Mouse (Mus musculus) myocyte (in vitro differentiated cells): Measurements from ENCODE around the gene Cpne1. TPM values are rescaled to one million over a fixed set of nuclear protein-coding genes. Genes with fewer than 3 reads are reported as not detected.

Experiments used
- H3K27me3 ChIP-seq: one replicate; pipeline ENCODE4 v1.6.1; 2011; ENCODE audit not compliant: control insufficient read depth, insufficient read depth, insufficient read length
- H3K36me3 ChIP-seq: one replicate; pipeline ENCODE4 v1.6.1; 2011; ENCODE audit not compliant: control insufficient read depth, insufficient read depth
- H3K4me2 ChIP-seq: one replicate; pipeline ENCODE4 v1.6.1; 2011; ENCODE audit warnings: low read depth, control low read depth
- H3K4me3 ChIP-seq: one replicate; pipeline ENCODE4 v1.5.1; 2011; ENCODE audit warnings: mild to moderate bottlenecking, control low read depth, moderate library complexity
- H3K79me2 ChIP-seq: one replicate; pipeline ENCODE4 v1.6.1; 2011; ENCODE audit not compliant: control insufficient read depth, insufficient read depth
- H3ac ChIP-seq: one replicate; pipeline ENCODE4 v1.6.1; 2011; ENCODE audit not compliant: control insufficient read depth, insufficient read length
- CEBPB ChIP-seq: IDR thresholded peaks from 2 replicates; pipeline ENCODE4 v1.6.1; 2011; ENCODE audit warnings: mild to moderate bottlenecking, moderate library complexity; ENCODE audit not compliant: poor library complexity, insufficient read depth, severe bottlenecking
- E2F4 ChIP-seq: IDR thresholded peaks from one replicate; pipeline ENCODE4 v1.6.1; 2011; ENCODE audit warnings: mild to moderate bottlenecking, control low read depth, moderate library complexity; ENCODE audit not compliant: insufficient read depth
- MAX ChIP-seq: IDR thresholded peaks from one replicate; pipeline ENCODE4 v1.6.1; 2011; ENCODE audit warnings: low read depth, mild to moderate bottlenecking, control low read depth
- MYOD1 ChIP-seq, 3 experiments: IDR thresholded peaks; one replicate each; pipeline ENCODE4 v1.6.1; 2011; ENCODE audit warnings: control low read depth in 2 of 3, low read depth in 2 of 3, mild to moderate bottlenecking in 2 of 3, moderate library complexity in 1 of 3; ENCODE audit not compliant: insufficient read length in 2 of 3, control insufficient read depth in 1 of 3
- MYOG ChIP-seq, 3 experiments: IDR thresholded peaks; one replicate each; pipeline ENCODE4 v1.6.1; 2011; ENCODE audit warnings: control low read depth in 2 of 3, low read depth in 2 of 3, mild to moderate bottlenecking in 2 of 3; ENCODE audit not compliant: insufficient read length in 2 of 3, control insufficient read depth in 1 of 3, insufficient read depth in 1 of 3
- POLR2A ChIP-seq: IDR thresholded peaks from one replicate; pipeline ENCODE4 v1.6.1; 2011; ENCODE audit warnings: low read depth, mild to moderate bottlenecking, control low read depth, moderate library complexity; ENCODE audit not compliant: insufficient read length
- POLR2AphosphoS2 ChIP-seq: IDR thresholded peaks from one replicate; pipeline ENCODE4 v1.6.1; 2011; ENCODE audit warnings: low read depth, control low read depth; ENCODE audit not compliant: insufficient read length
- REST ChIP-seq: IDR thresholded peaks from one replicate; pipeline ENCODE4 v1.6.1; 2011; ENCODE audit warnings: mild to moderate bottlenecking, control low read depth, moderate library complexity; ENCODE audit not compliant: insufficient read depth, insufficient read length
- SRF ChIP-seq: IDR thresholded peaks from one replicate; pipeline ENCODE4 v1.6.1; 2011; ENCODE audit warnings: low read depth; ENCODE audit not compliant: control insufficient read depth, insufficient read length
- TCF12 ChIP-seq: IDR thresholded peaks from one replicate; pipeline ENCODE4 v1.6.1; 2011; ENCODE audit warnings: mild to moderate bottlenecking, control low read depth; ENCODE audit not compliant: poor library complexity, insufficient read depth, severe bottlenecking
- TCF3 ChIP-seq: IDR thresholded peaks from one replicate; pipeline ENCODE4 v1.6.1; 2011; ENCODE audit warnings: low read depth, control low read depth; ENCODE audit not compliant: insufficient read length
- USF1 ChIP-seq: IDR thresholded peaks from one replicate; pipeline ENCODE4 v1.6.1; 2011; ENCODE audit warnings: low read depth, mild to moderate bottlenecking, control low read depth, moderate library complexity
- polyA plus RNA-seq: library from polyadenylated mRNA; unstranded; fragments of >200 nt; fragmentation: generic; extraction: Trizol; gene quantifications from one replicate; pipeline ENCODE4 v1.2.1, GENCODE M21; 2012; ENCODE audit warnings: missing spikeins

The Cpne1 gene
- polyA plus RNA-seq, 1 experiment = 44.0 TPM

GRCm38 (mm10) chr2:156079183-156079560 lies 32.6 kb downstream of the Cpne1 start:
- Histone ChIP-seq H3K4me2 (no peak overlapping the region), H3K27me3 (no peaks in the 10 kb centered on the region), H3K79me2 (peaks cover 32% of the 10 kb centered on the region), H3K4me3 (no peak overlapping the region), H3K36me3 (peaks cover 14% of the 10 kb centered on the region), H3ac (no peak overlapping the region)
- TF ChIP-seq POLR2AphosphoS2 = no peak
- TF ChIP-seq TCF12 = no peak
- TF ChIP-seq USF1 = no peak
- no peak for TF ChIP-seq MAX
- no peak for TF ChIP-seq POLR2A
- no peak for TF ChIP-seq MYOG (IDR thresholded peaks at IDR 0.05; ENCODE audit: control insufficient read depth in 1 of 3, insufficient read depth in 1 of 3, insufficient read length in 2 of 3, low read depth in 2 of 3)
- TF ChIP-seq REST = no peak
- TF ChIP-seq CEBPB = no peak
- TF ChIP-seq SRF = no peak
- no peak for TF ChIP-seq MYOD1 (IDR thresholded peaks at IDR 0.05; ENCODE audit: control insufficient read depth in 1 of 3, insufficient read length in 2 of 3, low read depth in 2 of 3)
- no peak for TF ChIP-seq TCF3
- no peak for TF ChIP-seq E2F4

- no peaks in the 10 kb centered on the region for H3K27me3 ChIP-seq
- no peak for TF ChIP-seq USF1
- TF ChIP-seq SRF = no peak
- no peak overlapping the region for H3K4me2 ChIP-seq
- peaks cover 14% of the 10 kb centered on the region for H3K36me3 ChIP-seq
- H3ac ChIP-seq = no peak overlapping the region
- H3K4me3 ChIP-seq = no peak overlapping the region
- peaks cover 27% of the 10 kb centered on the region for H3K79me2 ChIP-seq
Measured at GRCm38 (mm10) chr2:156078421-156079182, 33.2 kb downstream of the Cpne1 start.

- Histone ChIP-seq H3K4me3 (no peak overlapping the region), H3K79me2 (peaks cover 16% of the 10 kb centered on the region), H3K36me3 (peaks cover 14% of the 10 kb centered on the region), H3ac (no peak overlapping the region), H3K27me3 (no peaks in the 10 kb centered on the region), H3K4me2 (no peak overlapping the region)
- TF ChIP-seq POLR2AphosphoS2 = no peak
- no peak for TF ChIP-seq REST
- no peak for TF ChIP-seq MYOG (IDR thresholded peaks at IDR 0.05; ENCODE audit: control insufficient read depth in 1 of 3, insufficient read depth in 1 of 3, insufficient read length in 2 of 3, low read depth in 2 of 3)
- TF ChIP-seq MYOD1 (IDR thresholded peaks at IDR 0.05; ENCODE audit: control insufficient read depth in 1 of 3, insufficient read length in 2 of 3, low read depth in 2 of 3) = no peak
- no peak for TF ChIP-seq SRF
- TF ChIP-seq TCF3 = no peak
- TF ChIP-seq TCF12 = no peak
- TF ChIP-seq MAX = no peak
- TF ChIP-seq USF1 = no peak
- TF ChIP-seq POLR2A = no peak
- no peak for TF ChIP-seq E2F4
- TF ChIP-seq CEBPB = no peak
Measured at GRCm38 (mm10) chr2:156077461-156077860, 34.3 kb downstream of the Cpne1 start.

GRCm38 (mm10) chr2:156073725-156074124 lies 38.0 kb downstream of the Cpne1 start:
- TF ChIP-seq TCF12 (no peak), SRF (no peak), MYOG (IDR thresholded peaks at IDR 0.05; ENCODE audit: control insufficient read depth in 1 of 3, insufficient read depth in 1 of 3, insufficient read length in 2 of 3, low read depth in 2 of 3) (no peak), MYOD1 (IDR thresholded peaks at IDR 0.05; ENCODE audit: control insufficient read depth in 1 of 3, insufficient read length in 2 of 3, low read depth in 2 of 3) (no peak), TCF3 (no peak), MAX (no peak), POLR2A (no peak), E2F4 (no peak), CEBPB (no peak), REST (no peak), USF1 (no peak), POLR2AphosphoS2 (no peak)
- no peak overlapping the region for H3K4me2 ChIP-seq
- no peak overlapping the region for H3K4me3 ChIP-seq
- H3ac ChIP-seq = no peak overlapping the region
- H3K36me3 ChIP-seq = peaks cover 8% of the 10 kb centered on the region
- no peaks in the 10 kb centered on the region for H3K27me3 ChIP-seq
- no peaks in the 10 kb centered on the region for H3K79me2 ChIP-seq

- TF ChIP-seq REST (no peak), MAX (no peak), POLR2AphosphoS2 (no peak), USF1 (no peak), MYOG (IDR thresholded peaks at IDR 0.05; ENCODE audit: control insufficient read depth in 1 of 3, insufficient read depth in 1 of 3, insufficient read length in 2 of 3, low read depth in 2 of 3) (no peak), E2F4 (no peak), TCF3 (no peak), POLR2A (no peak), MYOD1 (IDR thresholded peaks at IDR 0.05; ENCODE audit: control insufficient read depth in 1 of 3, insufficient read length in 2 of 3, low read depth in 2 of 3) (no peak), CEBPB (no peak), SRF (no peak), TCF12 (no peak)
- H3ac ChIP-seq = no peak overlapping the region
- no peak overlapping the region for H3K4me2 ChIP-seq
- H3K27me3 ChIP-seq = no peaks in the 10 kb centered on the region
- H3K79me2 ChIP-seq = no peaks in the 10 kb centered on the region
- H3K36me3 ChIP-seq = peaks cover 4% of the 10 kb centered on the region
- H3K4me3 ChIP-seq = no peak overlapping the region
Measured at GRCm38 (mm10) chr2:156071236-156071635, 40.5 kb downstream of the Cpne1 start.
